Mouse (Mus musculus): ENCODE results near the gene Nup43. TPM values are rescaled to one million over a fixed set of nuclear protein-coding genes. Genes with fewer than 3 reads are reported as not detected.

The Nup43 gene
- polyA plus RNA-seq, 1 experiment from 2014 or later: 61.0 TPM

- H3K27ac ChIP-seq: no peak overlapping the region
- 92% methylated on average over 2 of the region's 2 CpGs for WGBS
Measured at GRCm38 (mm10) chr10:7651057-7651456, 16.2 kb upstream of the Nup43 start.

GRCm38 (mm10) chr10:7662471-7663141 lies 4.7 kb upstream of the Nup43 start:
- Histone ChIP-seq H3K36me3 (no peaks in the 10 kb centered on the region), H3K9ac (peak overlapping the region; percentile 89), H3K9me3 (no peaks in the 10 kb centered on the region), H3K27ac (peak overlapping the region; percentile 90), H3K27me3 (no peaks in the 10 kb centered on the region), H3K4me2 (replicated peaks) (peak overlapping the region; percentile 81), H3K4me3 (peak overlapping the region; percentile 94), H3K4me1 (peaks cover 8% of the 10 kb centered on the region; the same call in 1 of the 2 replicates)
- WGBS: under 1% methylated on average over 44 of the region's 44 CpGs
- ATAC-seq (ENCODE audit: low FRiP score, low read depth): peak; percentile 82

More at GRCm38 (mm10) chr10:7651057-7651456, 16.2 kb upstream of the Nup43 start:
- Histone ChIP-seq H3K4me2 (replicated peaks) (no peak overlapping the region), H3K36me3 (peaks cover 25% of the 10 kb centered on the region), H3K27me3 (no peaks in the 10 kb centered on the region), H3K4me3 (no peak overlapping the region), H3K9me3 (no peaks in the 10 kb centered on the region), H3K9ac (no peak overlapping the region), H3K4me1 (no peaks in the 10 kb centered on the region)
- no peak for ATAC-seq (ENCODE audit: low FRiP score, low read depth)

- peak overlapping the region; percentile 81 for H3K4me2 ChIP-seq (replicated peaks)
- H3K27me3 ChIP-seq: no peaks in the 10 kb centered on the region
- peak; percentile 93 for ATAC-seq (ENCODE audit: low FRiP score, low read depth)
- H3K9ac ChIP-seq: peak overlapping the region; percentile 89
- WGBS: under 1% methylated on average over 64 of the region's 64 CpGs
- peak overlapping the region; percentile 90 for H3K27ac ChIP-seq
- no peaks in the 10 kb centered on the region for H3K9me3 ChIP-seq
- no peaks in the 10 kb centered on the region for H3K36me3 ChIP-seq
- peak overlapping the region; percentile 94 for H3K4me3 ChIP-seq
- H3K4me1 ChIP-seq: peaks cover 15% of the 10 kb centered on the region
Measured at GRCm38 (mm10) chr10:7663159-7664026, 3.9 kb upstream of the Nup43 start.

- Histone ChIP-seq H3K27me3 (no peaks in the 10 kb centered on the region), H3K4me2 (replicated peaks) (peak overlapping the region; percentile 81), H3K4me1 (peaks cover 16% of the 10 kb centered on the region), H3K36me3 (no peaks in the 10 kb centered on the region), H3K4me3 (peak overlapping the region; percentile 94), H3K9me3 (no peaks in the 10 kb centered on the region), H3K9ac (peak overlapping the region; percentile 89), H3K27ac (peak overlapping the region; percentile 90)
- ATAC-seq (ENCODE audit: low FRiP score, low read depth): no peak
- 62% methylated on average over 6 of the region's 6 CpGs for WGBS
Measured at GRCm38 (mm10) chr10:7664027-7664526, 3.2 kb upstream of the Nup43 start.

- no peaks in the 10 kb centered on the region for H3K27me3 ChIP-seq
- H3K4me1 ChIP-seq: peaks cover 16% of the 10 kb centered on the region
- peaks cover 6% of the 10 kb centered on the region for H3K36me3 ChIP-seq
- no peak overlapping the region for H3K27ac ChIP-seq
- H3K9ac ChIP-seq: no peak overlapping the region
- no peaks in the 10 kb centered on the region for H3K9me3 ChIP-seq
- no peak overlapping the region for H3K4me3 ChIP-seq
- ATAC-seq (ENCODE audit: low FRiP score, low read depth): no peak
- 83% methylated on average over 1 of the region's 1 CpGs for WGBS
- H3K4me2 ChIP-seq (replicated peaks): no peak overlapping the region
Measured at GRCm38 (mm10) chr10:7664889-7665288, 2.4 kb upstream of the Nup43 start.

- H3K36me3 ChIP-seq: peaks cover 78% of the 10 kb centered on the region
- ATAC-seq (ENCODE audit: low FRiP score, low read depth): no peak
Measured at GRCm38 (mm10) chr10:7673673-7674072, 6.4 kb downstream of the Nup43 start.

GRCm38 (mm10) chr10:7680731-7681301 lies 13.5 kb downstream of the Nup43 start, which contains the start of the genes Pcmt1 and Lats1:
TSS of gene Pcmt1 (minus strand) at chr10:7681136.
TSS of gene Lats1 (plus strand) at chr10:7681214.
- H3K36me3 ChIP-seq: peaks cover 36% of the 10 kb centered on the region
- H3K4me3 ChIP-seq: peak within 1 kb of the TSS; percentile 97
- ATAC-seq (ENCODE audit: low FRiP score, low read depth): peak; percentile 87
- no peaks in the 10 kb centered on the region for H3K9me3 ChIP-seq
- peak within 1 kb of the TSS; percentile 98 for H3K27ac ChIP-seq
- H3K27me3 ChIP-seq: no peaks in the 10 kb centered on the region
- peaks cover 36% of the 10 kb centered on the region for H3K4me1 ChIP-seq
- peak within 1 kb of the TSS; percentile 98 for H3K9ac ChIP-seq
- peak within 1 kb of the TSS; percentile 81 for H3K4me2 ChIP-seq (replicated peaks)
- under 1% methylated on average over 51 of the region's 65 CpGs for WGBS

More at GRCm38 (mm10) chr10:7673673-7674072, 6.4 kb downstream of the Nup43 start:
- H3K4me1 ChIP-seq: 0 out of 2 replicates have a peak, but pooled peaks cover 5% of the 10 kb centered on the region
- WGBS: 70% methylated on average over 1 of the region's 1 CpGs
- H3K4me2 ChIP-seq (replicated peaks): no peak overlapping the region
- H3K4me3 ChIP-seq: no peak overlapping the region
- H3K27me3 ChIP-seq: no peaks in the 10 kb centered on the region
- no peaks in the 10 kb centered on the region for H3K9me3 ChIP-seq
- no peak overlapping the region for H3K9ac ChIP-seq
- no peak overlapping the region for H3K27ac ChIP-seq

- no peaks in the 10 kb centered on the region for H3K9me3 ChIP-seq
- peak; percentile 84 for ATAC-seq (ENCODE audit: low FRiP score, low read depth)
- under 1% methylated on average over 57 of the region's 64 CpGs for WGBS
- no peaks in the 10 kb centered on the region for H3K27me3 ChIP-seq
- peaks cover 36% of the 10 kb centered on the region for H3K4me1 ChIP-seq
- peak overlapping the region; percentile 81 for H3K4me2 ChIP-seq (replicated peaks)
- H3K36me3 ChIP-seq: peaks cover 32% of the 10 kb centered on the region
- peak overlapping the region; percentile 97 for H3K4me3 ChIP-seq
- H3K27ac ChIP-seq: peak overlapping the region; percentile 98
- peak overlapping the region; percentile 98 for H3K9ac ChIP-seq
Measured at GRCm38 (mm10) chr10:7681343-7682025, 14.2 kb downstream of the Nup43 start.

- peak overlapping the region; percentile 98 for H3K9ac ChIP-seq
- no peak overlapping the region for H3K27ac ChIP-seq
- H3K36me3 ChIP-seq: peaks cover 30% of the 10 kb centered on the region
- 61% methylated on average over 3 of the region's 3 CpGs for WGBS
- ATAC-seq (ENCODE audit: low FRiP score, low read depth): no peak
- no peaks in the 10 kb centered on the region for H3K9me3 ChIP-seq
- H3K4me2 ChIP-seq (replicated peaks): peak overlapping the region; percentile 81
- peaks cover 36% of the 10 kb centered on the region for H3K4me1 ChIP-seq
- H3K27me3 ChIP-seq: no peaks in the 10 kb centered on the region
- H3K4me3 ChIP-seq: peak overlapping the region; percentile 97
Measured at GRCm38 (mm10) chr10:7682249-7682648, 14.9 kb downstream of the Nup43 start.

- Histone ChIP-seq H3K4me3 (no peak overlapping the region), H3K27me3 (no peaks in the 10 kb centered on the region), H3K9me3 (no peaks in the 10 kb centered on the region), H3K4me1 (peaks cover 16% of the 10 kb centered on the region), H3K36me3 (peaks cover 18% of the 10 kb centered on the region), H3K9ac (no peak overlapping the region), H3K4me2 (replicated peaks) (no peak overlapping the region), H3K27ac (no peak overlapping the region)
- WGBS: 93% methylated on average over 6 of the region's 6 CpGs
- no peak for ATAC-seq (ENCODE audit: low FRiP score, low read depth)
Measured at GRCm38 (mm10) chr10:7686902-7687301, 19.6 kb downstream of the Nup43 start.

GRCm38 (mm10) chr10:7695286-7695685 lies 28.0 kb downstream of the Nup43 start:
- H3K4me3 ChIP-seq: no peak overlapping the region
- no peak for ATAC-seq (ENCODE audit: low FRiP score, low read depth)
- H3K9me3 ChIP-seq: no peaks in the 10 kb centered on the region
- no peak overlapping the region for H3K27ac ChIP-seq
- H3K27me3 ChIP-seq: no peaks in the 10 kb centered on the region
- no peaks in the 10 kb centered on the region for H3K4me1 ChIP-seq
- H3K36me3 ChIP-seq: peaks cover 83% of the 10 kb centered on the region
- H3K9ac ChIP-seq: no peak overlapping the region
- H3K4me2 ChIP-seq (replicated peaks): no peak overlapping the region

Data from limb, embryonic 13.5 days (tissue).